Mouse (Mus musculus) NIH3T3 (cell line): ENCODE measurements around the gene Fat2.

Experiments
- DNase-seq: peaks from one replicate; pipeline ENCODE4 v3.0.0-alpha.2; 2012; ENCODE audit warnings: low read depth

Fat2 gene

GRCm38 (mm10) chr11:55329868-55330772 lies 6.2 kb downstream of the Fat2 start:
- peak; percentile 69 for DNase-seq

GRCm38 (mm10) chr11:55327558-55328409 lies 8.6 kb downstream of the Fat2 start:
- no peak for DNase-seq

DNA sequence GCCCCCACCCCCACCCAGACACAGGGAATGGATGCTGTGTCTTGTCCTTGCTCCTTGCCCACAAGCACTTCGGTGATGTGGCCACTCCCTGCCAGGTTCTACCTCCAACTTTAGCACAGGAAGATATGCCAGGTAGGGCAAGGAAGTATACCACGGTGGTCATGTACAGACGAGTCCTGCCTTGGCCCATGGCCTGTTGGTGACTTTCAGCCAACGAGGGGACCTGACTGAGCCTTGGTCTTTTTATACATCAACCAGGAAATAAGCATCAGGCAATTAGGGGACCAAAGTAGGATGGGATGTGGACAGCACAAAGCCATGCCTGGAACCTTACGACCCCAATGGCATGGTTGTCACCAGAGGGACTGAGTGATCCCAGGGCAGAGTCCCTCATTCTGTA lies 9.3 kb downstream of the Fat2 start:
- no peak for DNase-seq

GRCm38 (mm10) chr11:55326211-55326610 lies 10.2 kb downstream of the Fat2 start:
- no peak for DNase-seq

DNA sequence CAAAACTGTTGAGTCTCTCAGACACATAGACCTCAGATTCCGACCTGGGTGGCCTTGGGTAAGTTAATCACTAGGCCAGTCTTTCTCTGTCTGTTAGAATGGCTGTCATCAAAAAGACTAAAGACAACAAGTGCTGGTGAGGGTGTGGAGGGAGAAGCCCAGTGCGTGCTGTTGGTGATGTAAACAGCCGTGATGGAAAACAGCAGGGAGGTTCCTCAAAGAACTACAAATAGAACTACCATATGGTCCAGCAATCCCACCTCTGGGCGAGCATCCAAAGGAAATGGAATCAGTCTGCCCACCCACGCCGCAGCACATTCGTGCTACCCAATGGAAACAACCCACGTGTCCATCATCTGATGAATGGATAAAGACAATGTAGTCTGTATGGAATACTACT lies 12.5 kb downstream of the Fat2 start:
- DNase-seq, result no peak

- DNase-seq, result no peak
These were observed 15.4 kb downstream of the Fat2 start for GRCm38 (mm10) chr11:55320990-55321389.

DNA sequence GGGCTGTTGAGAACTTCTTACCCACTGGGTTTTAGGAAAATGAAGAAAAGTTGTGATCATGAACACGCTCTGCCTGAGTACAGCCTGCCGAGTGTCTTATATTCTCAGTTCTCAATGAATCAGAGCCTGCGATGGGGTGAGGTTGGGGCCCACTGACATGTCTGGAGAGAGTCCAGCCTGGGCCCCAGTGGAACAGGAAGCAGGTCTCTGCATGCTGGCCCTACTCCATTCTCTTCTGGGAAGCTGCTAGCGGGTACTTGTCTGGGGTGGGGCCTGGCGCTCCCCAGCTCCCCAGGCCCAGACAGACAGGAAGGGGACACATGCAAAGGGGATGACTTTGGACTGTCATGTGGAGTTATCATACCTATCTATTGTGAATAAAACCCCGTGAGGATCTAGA lies 20.4 kb downstream of the Fat2 start:
- DNase-seq, result no peak

- no peak for DNase-seq
These were observed 21.7 kb downstream of the Fat2 start for GRCm38 (mm10) chr11:55314704-55315047.

- no peak for DNase-seq
These were observed 22.3 kb downstream of the Fat2 start for GRCm38 (mm10) chr11:55313768-55314703.

GRCm38 (mm10) chr11:55302350-55302749 lies 34.0 kb downstream of the Fat2 start:
- DNase-seq, result peak; percentile 50

DNA sequence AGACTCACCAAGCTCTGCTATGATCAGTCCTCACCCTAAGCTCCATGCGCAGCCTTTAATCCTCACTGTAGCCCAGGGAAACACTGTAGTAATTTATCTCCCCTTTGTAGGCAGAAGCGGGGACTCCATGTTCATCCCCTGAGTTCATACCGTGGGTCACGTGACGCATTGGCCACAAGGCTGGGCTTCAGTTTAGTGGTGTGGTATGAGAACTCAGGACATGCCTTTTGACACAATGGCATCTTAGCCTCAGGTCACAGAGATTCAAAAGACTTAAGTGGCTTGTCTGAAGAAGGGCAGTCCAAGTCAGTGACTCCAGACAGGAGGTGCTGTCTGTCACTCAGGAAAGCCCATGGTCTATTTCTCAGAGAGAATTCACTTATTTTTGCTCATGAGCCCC lies 43.2 kb downstream of the Fat2 start:
- no peak for DNase-seq

DNA sequence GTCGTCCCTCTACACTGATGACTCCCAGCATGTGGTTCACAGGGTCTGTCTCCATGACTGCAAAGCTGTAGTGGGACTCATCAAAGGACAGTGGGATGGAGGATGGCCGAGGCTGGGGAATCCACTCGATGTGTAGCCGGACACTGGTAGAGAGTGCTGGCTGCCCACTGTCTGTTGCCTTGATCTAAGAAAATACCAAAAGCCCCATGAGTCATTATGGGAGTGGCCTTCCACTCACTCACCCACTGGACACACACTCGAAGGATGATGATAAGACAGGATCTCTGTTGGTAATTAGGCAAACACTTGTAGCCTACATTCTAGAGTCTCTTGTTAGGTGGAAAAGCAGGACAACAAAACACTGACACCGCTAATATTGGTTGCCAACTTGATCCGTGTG lies 44.5 kb downstream of the Fat2 start:
- DNase-seq, result peak; percentile 31

GRCm38 (mm10) chr11:55289851-55290391 lies 46.4 kb downstream of the Fat2 start:
- DNase-seq, result peak; percentile 54

- DNase-seq, result no peak
These were observed 61.6 kb downstream of the Fat2 start for GRCm38 (mm10) chr11:55274756-55275155.

DNA sequence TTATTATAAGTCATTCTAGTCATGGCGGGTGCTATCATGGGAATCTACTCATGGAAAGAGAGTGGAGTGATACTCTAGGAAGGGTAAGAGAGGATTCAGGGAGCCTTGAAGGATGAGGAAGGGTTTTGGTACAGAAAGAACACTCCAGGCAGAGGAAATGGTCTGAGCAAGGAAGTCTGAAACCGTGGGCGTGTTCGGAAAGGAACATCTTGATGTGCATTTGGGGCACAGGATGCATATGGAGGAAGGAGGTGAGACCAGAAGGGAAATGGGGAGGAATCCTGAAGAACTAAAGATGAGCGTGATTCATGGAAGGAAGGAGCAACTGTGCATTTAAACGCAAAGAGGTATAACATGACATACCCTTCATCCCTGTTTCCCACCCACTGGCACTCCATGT lies 67.8 kb downstream of the Fat2 start:
- DNase-seq, result no peak

- no peak for DNase-seq
These were observed 70.7 kb downstream of the Fat2 start for GRCm38 (mm10) chr11:55265647-55266046.

GRCm38 (mm10) chr11:55264318-55264717 lies 72.0 kb downstream of the Fat2 start:
- DNase-seq, result no peak

- peak; percentile 12 for DNase-seq
These were observed 74.4 kb downstream of the Fat2 start for GRCm38 (mm10) chr11:55262000-55262399.

DNA sequence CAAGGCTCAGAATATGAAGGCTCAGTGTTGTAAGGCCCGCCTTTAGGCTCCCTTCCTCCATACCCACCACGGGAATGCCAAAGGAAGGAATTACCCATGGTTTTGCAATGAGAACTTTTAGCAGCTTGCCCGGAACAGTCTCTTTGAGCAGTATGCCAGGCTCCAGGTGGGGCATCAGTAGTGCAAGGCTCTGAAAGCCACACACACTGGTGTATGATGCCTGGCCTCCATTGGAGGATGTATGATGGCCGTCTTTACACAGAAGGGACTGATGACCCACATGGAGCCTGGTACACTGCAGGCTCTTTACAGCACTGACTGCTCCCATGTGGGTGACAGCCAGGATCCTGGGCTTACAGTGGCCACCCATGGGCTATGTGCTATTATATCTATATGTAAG lies 75.3 kb downstream of the Fat2 start:
- DNase-seq, result no peak

GRCm38 (mm10) chr11:55253391-55253790 lies 83.0 kb downstream of the Fat2 start:
- no peak for DNase-seq

GRCm38 (mm10) chr11:55250527-55250926 lies 85.8 kb downstream of the Fat2 start:
- no peak for DNase-seq

DNA sequence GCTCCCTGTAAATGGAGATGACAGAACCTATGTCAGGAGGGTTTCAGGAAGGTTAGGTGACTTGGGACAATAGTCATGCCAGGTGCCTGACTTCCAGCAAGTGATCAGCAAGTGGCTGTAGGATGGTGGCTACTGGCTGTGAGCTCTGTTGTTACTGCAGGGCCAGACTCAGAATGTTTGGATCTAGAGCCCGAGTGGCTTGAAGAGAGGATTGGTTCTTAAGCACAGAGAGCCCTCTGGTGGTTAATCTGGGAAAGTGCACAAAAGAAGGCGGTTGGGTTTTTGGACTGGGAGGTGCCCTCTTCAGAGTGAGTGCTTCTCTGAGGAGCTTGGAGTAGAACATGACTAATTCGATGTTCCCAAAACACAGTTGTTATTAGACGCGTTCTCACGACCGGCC lies 95.8 kb downstream of the Fat2 start:
- peak; percentile 82 for DNase-seq
